Mouse (Mus musculus) myocyte (in vitro differentiated cells): ENCODE measurements around the gene Fgr.

Experiments used
- CEBPB ChIP-seq: IDR thresholded peaks from 2 replicates; pipeline ENCODE4 v1.6.1; 2011; ENCODE audit warnings: mild to moderate bottlenecking, moderate library complexity; ENCODE audit not compliant: poor library complexity, insufficient read depth, severe bottlenecking
- E2F4 ChIP-seq: IDR thresholded peaks from one replicate; pipeline ENCODE4 v1.6.1; 2011; ENCODE audit warnings: mild to moderate bottlenecking, control low read depth, moderate library complexity; ENCODE audit not compliant: insufficient read depth
- MAX ChIP-seq: IDR thresholded peaks from one replicate; pipeline ENCODE4 v1.6.1; 2011; ENCODE audit warnings: low read depth, mild to moderate bottlenecking, control low read depth
- MYOD1 ChIP-seq, 3 experiments: IDR thresholded peaks; one replicate each; pipeline ENCODE4 v1.6.1; 2011; ENCODE audit warnings: control low read depth in 2 of 3, low read depth in 2 of 3, mild to moderate bottlenecking in 2 of 3, moderate library complexity in 1 of 3; ENCODE audit not compliant: insufficient read length in 2 of 3, control insufficient read depth in 1 of 3
- MYOG ChIP-seq, 3 experiments: IDR thresholded peaks; one replicate each; pipeline ENCODE4 v1.6.1; 2011; ENCODE audit warnings: control low read depth in 2 of 3, low read depth in 2 of 3, mild to moderate bottlenecking in 2 of 3; ENCODE audit not compliant: insufficient read length in 2 of 3, control insufficient read depth in 1 of 3, insufficient read depth in 1 of 3
- POLR2A ChIP-seq: IDR thresholded peaks from one replicate; pipeline ENCODE4 v1.6.1; 2011; ENCODE audit warnings: low read depth, mild to moderate bottlenecking, control low read depth, moderate library complexity; ENCODE audit not compliant: insufficient read length
- POLR2AphosphoS2 ChIP-seq: IDR thresholded peaks from one replicate; pipeline ENCODE4 v1.6.1; 2011; ENCODE audit warnings: low read depth, control low read depth; ENCODE audit not compliant: insufficient read length
- TCF12 ChIP-seq: IDR thresholded peaks from one replicate; pipeline ENCODE4 v1.6.1; 2011; ENCODE audit warnings: mild to moderate bottlenecking, control low read depth; ENCODE audit not compliant: poor library complexity, insufficient read depth, severe bottlenecking
- TCF3 ChIP-seq: IDR thresholded peaks from one replicate; pipeline ENCODE4 v1.6.1; 2011; ENCODE audit warnings: low read depth, control low read depth; ENCODE audit not compliant: insufficient read length
- USF1 ChIP-seq: IDR thresholded peaks from one replicate; pipeline ENCODE4 v1.6.1; 2011; ENCODE audit warnings: low read depth, mild to moderate bottlenecking, control low read depth, moderate library complexity

DNA sequence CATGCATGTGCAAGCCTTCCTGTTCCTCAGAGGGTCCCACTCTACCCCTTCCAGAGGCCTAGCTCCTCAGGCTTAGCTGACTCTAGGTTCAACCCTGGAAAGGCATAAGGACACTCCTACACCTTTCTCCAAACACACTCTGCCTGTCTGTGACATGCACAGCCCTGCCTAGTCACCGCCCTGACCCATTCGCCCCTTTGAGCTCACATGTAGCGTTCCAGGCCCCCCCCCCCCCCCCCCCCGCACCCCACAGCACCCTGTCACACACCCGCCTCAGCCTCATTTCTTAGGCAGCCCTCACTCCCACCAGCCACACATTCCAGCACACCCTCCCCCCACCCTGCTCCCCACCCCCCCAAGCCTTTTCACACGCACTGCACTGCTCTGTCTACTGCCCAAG lies 46.8 kb downstream of the Fgr start:
- TF ChIP-seq POLR2AphosphoS2 (no peak), TCF12 (no peak), MAX (no peak), TCF3 (no peak), POLR2A (no peak), MYOG (IDR thresholded peaks at IDR 0.05; ENCODE audit: control insufficient read depth in 1 of 3, insufficient read depth in 1 of 3, insufficient read length in 2 of 3, low read depth in 2 of 3) (no peak), USF1 (no peak), CEBPB (no peak), E2F4 (no peak), MYOD1 (IDR thresholded peaks at IDR 0.05; ENCODE audit: control insufficient read depth in 1 of 3, insufficient read length in 2 of 3, low read depth in 2 of 3) (no peak)
